Mouse (Mus musculus) bone marrow macrophage, adult 2 months (primary cell): ENCODE data around the gene Ppard.

Experiments
- CTCF ChIP-seq: IDR thresholded peaks from 2 replicates; pipeline ENCODE4 v1.5.1; 2012; ENCODE audit warnings: low read depth, mild to moderate bottlenecking, low read length, moderate library complexity
- POLR2A ChIP-seq: IDR thresholded peaks from 2 replicates; pipeline ENCODE4 v1.6.1; 2012; ENCODE audit warnings: mild to moderate bottlenecking, low read depth, low read length, borderline replicate concordance

GRCm38 (mm10) chr17:28312232-28313211, 80.0 kb downstream of the Ppard start:
- TF ChIP-seq CTCF: peak; percentile 40
- no peak for TF ChIP-seq POLR2A
